Mouse (Mus musculus): ENCODE data around the gene Sphk1. TPM values are rescaled to one million over a fixed set of nuclear protein-coding genes. Genes with fewer than 3 reads are reported as not detected.
A peak's percentile ranks its signal among the peaks of the same experiment; 100 is the strongest.

Gene Sphk1
- polyA plus RNA-seq, 1 experiment from 2014 or later = 2.6 TPM

- no peak for ATAC-seq (ENCODE audit: extremely low read depth, insufficient number of reproducible peaks, low FRiP score, low TSS enrichment)
- WGBS = 64% methylated on average over 5 of the region's 5 CpGs
Measured at GRCm38 (mm10) chr11:116493191-116493590, 37.5 kb upstream of the Sphk1 start.

GRCm38 (mm10) chr11:116493795-116494252 lies 36.9 kb upstream of the Sphk1 start, which contains the start of gene Prpsap1:
TSS of gene Prpsap1 (minus strand) at chr11:116494202.
- H3K4me2 ChIP-seq = no peak within 1 kb of the TSS
- H3K9me3 ChIP-seq = peaks cover 4% of the 10 kb centered on the region; the same call in 1 of the 2 replicates
- WGBS = 26% methylated on average over 4 of the region's 4 CpGs
- H3K27me3 ChIP-seq (replicated peaks) = no peaks in the 10 kb centered on the region
- H3K9ac ChIP-seq = 0 out of 2 replicates have a peak within 1 kb of the TSS, but pooled peaks have one; percentile 2
- H3K27ac ChIP-seq (replicated peaks) = peak within 1 kb of the TSS; percentile 77
- no peak within 1 kb of the TSS for H3K4me3 ChIP-seq
- H3K36me3 ChIP-seq = no peaks in the 10 kb centered on the region
- peaks cover 29% of the 10 kb centered on the region for H3K4me1 ChIP-seq
- no peak for ATAC-seq (ENCODE audit: extremely low read depth, insufficient number of reproducible peaks, low FRiP score, low TSS enrichment)

More at GRCm38 (mm10) chr11:116493191-116493590, 37.5 kb upstream of the Sphk1 start:
- Histone ChIP-seq H3K36me3 (peaks cover 6% of the 10 kb centered on the region), H3K4me1 (peaks cover 28% of the 10 kb centered on the region), H3K9me3 (peaks cover 7% of the 10 kb centered on the region; the same call in 1 of the 2 replicates), H3K27ac (replicated peaks) (0 out of 2 replicates have a peak overlapping the region, but pooled peaks have one; percentile 42), H3K27me3 (replicated peaks) (no peaks in the 10 kb centered on the region), H3K4me2 (no peak overlapping the region), H3K9ac (no peak overlapping the region), H3K4me3 (no peak overlapping the region)

DNA sequence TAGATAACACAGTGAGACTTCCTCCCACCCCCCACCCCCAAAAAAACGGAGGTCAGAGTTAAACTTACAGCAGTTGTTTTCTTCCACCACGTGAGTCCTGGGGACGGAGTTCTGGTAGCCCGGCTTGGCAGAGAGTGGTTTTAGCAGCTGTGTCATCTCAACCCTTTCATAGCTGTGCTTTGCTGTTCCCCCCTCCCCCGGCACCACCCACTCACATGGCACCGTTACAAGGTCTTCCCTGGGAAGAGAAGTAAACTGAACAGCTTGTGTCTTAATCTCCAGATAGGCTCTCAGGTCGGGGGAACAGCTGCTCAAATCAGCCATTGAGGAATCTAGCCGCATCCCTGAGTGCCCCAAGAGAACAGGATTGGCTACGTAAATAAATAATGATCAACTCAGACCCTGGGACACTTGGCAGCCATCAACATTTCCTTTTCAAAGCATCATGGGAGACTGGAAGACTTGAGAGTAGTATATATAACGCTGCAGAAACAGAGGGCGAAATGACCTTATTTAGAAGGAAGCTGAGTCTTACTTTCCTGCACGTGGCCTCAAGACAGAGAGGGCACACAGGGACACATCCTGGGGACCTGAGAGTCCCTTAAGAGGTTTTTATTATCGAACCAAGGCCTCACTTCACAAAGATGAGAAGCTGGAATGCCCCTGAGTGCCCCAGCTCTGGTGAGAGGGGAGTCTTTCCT lies 36.1 kb upstream of the Sphk1 start:
- no peaks in the 10 kb centered on the region for H3K27me3 ChIP-seq (replicated peaks)
- 45% methylated on average over 13 of the region's 13 CpGs for WGBS
- no peak for ATAC-seq (ENCODE audit: extremely low read depth, insufficient number of reproducible peaks, low FRiP score, low TSS enrichment)
- peaks cover 4% of the 10 kb centered on the region; the same call in 1 of the 2 replicates for H3K9me3 ChIP-seq
- H3K4me2 ChIP-seq = no peak overlapping the region
- H3K9ac ChIP-seq = 0 out of 2 replicates have a peak overlapping the region, but pooled peaks have one; percentile 2
- no peaks in the 10 kb centered on the region for H3K36me3 ChIP-seq
- peak overlapping the region; percentile 77 for H3K27ac ChIP-seq (replicated peaks)
- no peak overlapping the region for H3K4me3 ChIP-seq
- H3K4me1 ChIP-seq = peaks cover 24% of the 10 kb centered on the region

DNA sequence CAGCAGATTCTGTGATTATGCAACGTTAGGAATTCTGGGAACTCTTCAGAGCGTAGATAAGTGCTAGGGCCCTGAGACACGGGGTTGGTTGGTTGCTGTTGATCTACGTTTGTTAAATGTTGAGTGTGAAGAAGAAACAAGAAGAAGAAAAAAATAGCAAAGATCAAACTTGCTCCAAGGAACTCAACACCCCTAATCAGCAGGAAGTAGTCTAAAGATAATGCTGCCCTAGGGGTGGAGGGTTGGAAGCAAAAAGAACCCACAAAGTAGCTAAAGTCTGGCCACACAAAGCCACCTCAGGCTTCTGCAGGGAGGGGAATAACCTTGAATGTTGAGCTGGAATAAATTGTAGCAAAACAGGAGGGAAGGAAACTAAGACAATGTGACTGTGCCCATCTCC lies 33.4 kb upstream of the Sphk1 start:
- Histone ChIP-seq H3K4me3 (no peak overlapping the region), H3K27me3 (replicated peaks) (no peaks in the 10 kb centered on the region), H3K4me1 (peaks cover 20% of the 10 kb centered on the region), H3K4me2 (no peak overlapping the region), H3K36me3 (no peaks in the 10 kb centered on the region), H3K9ac (no peak overlapping the region), H3K27ac (replicated peaks) (no peak overlapping the region), H3K9me3 (peaks cover 4% of the 10 kb centered on the region; the same call in 1 of the 2 replicates)
- ATAC-seq (ENCODE audit: extremely low read depth, insufficient number of reproducible peaks, low FRiP score, low TSS enrichment) = no peak
- WGBS = 49% methylated on average over 4 of the region's 4 CpGs

DNA sequence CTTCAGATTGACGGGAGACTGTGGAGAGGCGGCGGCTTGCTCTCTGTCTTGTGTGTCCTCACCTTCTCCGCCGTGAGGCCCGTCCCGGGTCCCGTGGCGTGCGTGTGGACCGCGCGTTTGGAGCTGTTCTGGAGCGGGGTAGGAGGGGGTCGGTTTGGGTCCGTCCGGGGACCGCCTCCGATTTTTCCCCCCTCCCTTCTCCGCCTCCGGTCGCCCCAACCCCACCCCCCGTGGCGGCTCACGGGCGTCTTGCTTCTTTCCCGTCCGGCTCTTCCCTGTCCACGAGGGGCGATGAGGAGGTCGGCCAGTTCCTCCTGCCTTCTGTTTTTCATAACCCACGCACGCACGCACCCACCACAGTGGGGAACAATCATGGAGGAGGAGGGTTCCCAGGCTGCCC lies 32.1 kb upstream of the Sphk1 start:
- H3K4me3 ChIP-seq = peak overlapping the region; percentile 48
- H3K36me3 ChIP-seq = no peaks in the 10 kb centered on the region
- H3K27ac ChIP-seq (replicated peaks) = no peak overlapping the region
- H3K9me3 ChIP-seq = peaks cover 4% of the 10 kb centered on the region; the same call in 1 of the 2 replicates
- peaks cover 20% of the 10 kb centered on the region for H3K4me1 ChIP-seq
- no peak for ATAC-seq (ENCODE audit: extremely low read depth, insufficient number of reproducible peaks, low FRiP score, low TSS enrichment)
- H3K4me2 ChIP-seq = peak overlapping the region; percentile 72
- WGBS = 27% methylated on average over 32 of the region's 34 CpGs
- H3K27me3 ChIP-seq (replicated peaks) = no peaks in the 10 kb centered on the region
- peak overlapping the region; percentile 76 for H3K9ac ChIP-seq

DNA sequence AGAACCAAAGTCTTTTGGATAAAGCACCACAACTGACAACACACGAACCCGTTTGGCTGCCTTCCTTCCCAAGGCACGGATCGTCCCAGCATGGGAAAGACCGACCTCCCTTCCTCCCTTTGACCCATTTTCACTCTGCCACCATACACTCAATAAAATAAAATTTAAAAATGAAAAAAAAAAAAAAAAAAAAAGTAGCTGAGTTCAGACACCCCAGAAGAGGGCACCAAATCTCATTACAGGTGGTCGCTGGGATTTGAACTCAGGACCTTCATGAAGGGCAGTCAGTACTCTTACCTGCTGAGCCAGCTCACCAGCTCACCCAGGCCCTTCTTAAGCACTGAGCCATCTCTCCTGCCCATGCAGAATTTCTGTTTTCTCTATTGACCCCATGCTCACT lies 31.7 kb upstream of the Sphk1 start:
- H3K4me3 ChIP-seq = peak overlapping the region; percentile 48
- peaks cover 4% of the 10 kb centered on the region; the same call in 1 of the 2 replicates for H3K9me3 ChIP-seq
- H3K4me1 ChIP-seq = peaks cover 18% of the 10 kb centered on the region
- H3K9ac ChIP-seq = peak overlapping the region; percentile 76; the same call in 1 of the 2 replicates
- H3K27me3 ChIP-seq (replicated peaks) = no peaks in the 10 kb centered on the region
- H3K36me3 ChIP-seq = no peaks in the 10 kb centered on the region
- WGBS = 36% methylated on average over 6 of the region's 6 CpGs
- no peak overlapping the region for H3K27ac ChIP-seq (replicated peaks)
- ATAC-seq (ENCODE audit: extremely low read depth, insufficient number of reproducible peaks, low FRiP score, low TSS enrichment) = no peak
- H3K4me2 ChIP-seq = peak overlapping the region; percentile 72

DNA sequence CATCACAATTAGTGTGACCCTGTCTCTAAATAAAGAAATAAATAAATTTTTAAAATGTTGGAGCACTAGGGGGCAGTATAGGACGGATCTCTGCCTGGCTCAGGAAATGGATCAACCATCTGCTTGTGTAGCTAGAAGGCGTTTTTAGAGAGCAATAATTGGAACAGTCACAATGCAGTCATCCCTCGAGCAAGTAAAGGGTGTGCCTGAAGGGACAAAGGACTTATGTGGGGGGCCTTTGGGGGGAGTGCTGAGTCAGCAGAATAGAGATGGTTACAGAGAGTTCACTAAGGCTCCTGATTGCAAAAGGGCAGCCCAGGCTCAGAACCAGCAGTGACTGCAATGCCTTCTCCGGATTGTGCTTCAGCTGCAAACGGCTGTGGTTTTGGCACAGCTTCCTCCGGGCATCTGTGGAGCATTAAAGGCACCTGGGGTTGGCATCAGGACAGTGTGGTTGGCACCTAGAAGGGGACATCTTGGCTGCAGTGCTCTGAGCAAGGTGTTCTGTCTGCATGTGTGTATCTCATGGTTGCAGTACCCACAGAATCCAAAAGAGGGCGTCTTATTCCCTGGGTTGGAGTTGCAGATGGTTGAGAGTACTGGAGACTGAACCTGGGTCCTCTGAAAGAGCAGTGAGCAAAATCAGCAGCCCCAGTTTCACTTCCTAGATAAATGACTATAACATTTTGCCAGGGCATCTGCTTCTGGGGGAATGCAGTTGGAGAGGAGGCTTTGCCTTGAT lies 29.5 kb upstream of the Sphk1 start:
- H3K4me3 ChIP-seq = no peak overlapping the region
- ATAC-seq (ENCODE audit: extremely low read depth, insufficient number of reproducible peaks, low FRiP score, low TSS enrichment) = no peak
- no peak overlapping the region for H3K9ac ChIP-seq
- H3K27me3 ChIP-seq (replicated peaks) = no peaks in the 10 kb centered on the region
- H3K36me3 ChIP-seq = no peaks in the 10 kb centered on the region
- H3K27ac ChIP-seq (replicated peaks) = no peak overlapping the region
- H3K4me2 ChIP-seq = no peak overlapping the region
- H3K4me1 ChIP-seq = peaks cover 9% of the 10 kb centered on the region; the same call in 1 of the 2 replicates
- H3K9me3 ChIP-seq = peaks cover 4% of the 10 kb centered on the region; the same call in 1 of the 2 replicates
- WGBS = 19% methylated on average over 7 of the region's 7 CpGs

- H3K27me3 ChIP-seq (replicated peaks) = no peaks in the 10 kb centered on the region
- no peak overlapping the region for H3K9ac ChIP-seq
- no peak overlapping the region for H3K4me3 ChIP-seq
- H3K4me1 ChIP-seq = peaks cover 3% of the 10 kb centered on the region; the same call in 1 of the 2 replicates
- no peak overlapping the region for H3K27ac ChIP-seq (replicated peaks)
- no peak overlapping the region for H3K4me2 ChIP-seq
- no peak for ATAC-seq (ENCODE audit: extremely low read depth, insufficient number of reproducible peaks, low FRiP score, low TSS enrichment)
- WGBS = 73% methylated on average over 17 of the region's 17 CpGs
- H3K9me3 ChIP-seq = no peaks in the 10 kb centered on the region
- no peaks in the 10 kb centered on the region for H3K36me3 ChIP-seq
Measured at GRCm38 (mm10) chr11:116504516-116504915, 26.2 kb upstream of the Sphk1 start.

GRCm38 (mm10) chr11:116505573-116505972 lies 25.2 kb upstream of the Sphk1 start:
- Histone ChIP-seq H3K4me2 (no peak overlapping the region), H3K4me1 (peaks cover 3% of the 10 kb centered on the region; the same call in 1 of the 2 replicates), H3K27ac (replicated peaks) (no peak overlapping the region), H3K36me3 (no peaks in the 10 kb centered on the region), H3K9ac (no peak overlapping the region), H3K4me3 (no peak overlapping the region), H3K27me3 (replicated peaks) (no peaks in the 10 kb centered on the region), H3K9me3 (no peaks in the 10 kb centered on the region)
- 60% methylated on average over 5 of the region's 5 CpGs for WGBS
- ATAC-seq (ENCODE audit: extremely low read depth, insufficient number of reproducible peaks, low FRiP score, low TSS enrichment) = no peak

GRCm38 (mm10) chr11:116506151-116506875 lies 24.4 kb upstream of the Sphk1 start:
- no peaks in the 10 kb centered on the region for H3K9me3 ChIP-seq
- H3K27me3 ChIP-seq (replicated peaks) = no peaks in the 10 kb centered on the region
- no peak overlapping the region for H3K27ac ChIP-seq (replicated peaks)
- H3K9ac ChIP-seq = no peak overlapping the region
- H3K4me3 ChIP-seq = no peak overlapping the region
- 66% methylated on average over 17 of the region's 17 CpGs for WGBS
- H3K4me1 ChIP-seq = no peaks in the 10 kb centered on the region
- no peak overlapping the region for H3K4me2 ChIP-seq
- ATAC-seq (ENCODE audit: extremely low read depth, insufficient number of reproducible peaks, low FRiP score, low TSS enrichment) = no peak
- H3K36me3 ChIP-seq = no peaks in the 10 kb centered on the region

GRCm38 (mm10) chr11:116508689-116509088 lies 22.0 kb upstream of the Sphk1 start:
- H3K4me1 ChIP-seq = no peaks in the 10 kb centered on the region
- ATAC-seq (ENCODE audit: extremely low read depth, insufficient number of reproducible peaks, low FRiP score, low TSS enrichment) = no peak
- no peak overlapping the region for H3K4me3 ChIP-seq
- H3K27me3 ChIP-seq (replicated peaks) = peaks cover 4% of the 10 kb centered on the region; the same call in 1 of the 2 replicates
- H3K9me3 ChIP-seq = no peaks in the 10 kb centered on the region
- H3K9ac ChIP-seq = no peak overlapping the region
- H3K4me2 ChIP-seq = no peak overlapping the region
- no peaks in the 10 kb centered on the region for H3K36me3 ChIP-seq
- WGBS = 60% methylated on average over 2 of the region's 2 CpGs
- no peak overlapping the region for H3K27ac ChIP-seq (replicated peaks)

All from heart, embryonic 13.5 days (tissue).